Mouse (Mus musculus): ENCODE measurements at regions not wholly inside any gene's neighbourhood (a gene's known extent, or its start where the extent isn't known, plus 50 kb on each side); places are given as distances from the start of the nearest gene placed in this dataset.

DNA sequence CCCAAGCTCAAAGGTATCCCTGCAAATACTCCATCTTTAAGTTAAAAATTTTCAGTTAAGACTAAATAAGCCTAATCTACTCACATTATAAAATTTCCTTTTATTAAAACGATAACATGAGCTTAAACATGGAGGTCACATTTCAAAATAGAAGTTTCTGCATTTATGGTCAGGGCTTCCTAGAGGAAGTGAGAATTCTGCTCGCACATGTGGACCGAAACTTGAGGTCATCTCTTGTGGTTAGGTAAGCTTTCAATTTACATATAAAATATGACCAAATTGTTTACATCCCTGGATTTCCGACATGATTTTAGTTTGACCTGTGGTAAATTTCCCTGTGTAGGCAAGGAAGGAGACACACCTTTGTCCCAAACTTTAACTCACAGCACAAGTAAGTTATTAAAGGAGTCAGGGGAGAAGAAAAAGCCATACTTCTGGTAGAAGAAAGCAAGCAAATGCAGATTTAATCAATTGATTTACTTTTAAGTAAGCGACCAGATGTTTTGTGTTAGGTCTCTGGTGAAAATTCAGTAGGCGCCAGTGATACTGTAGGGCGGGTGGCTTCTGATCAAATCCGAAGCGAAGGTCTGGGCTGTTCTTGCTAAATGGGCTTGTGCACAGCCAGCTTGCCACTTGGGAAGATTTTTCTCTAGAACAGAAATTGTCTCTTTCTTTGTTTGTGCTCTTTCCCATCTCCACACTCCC lies 119.5 kb upstream of the Dkk2 start:
- Histone ChIP-seq H3K4me3 (ENCODE audit: low read depth, low read length) (no peak overlapping the region), H3K27me3 (ENCODE audit: control insufficient read depth, insufficient read depth, low read length) (no peaks in the 10 kb centered on the region), H3K36me3 (ENCODE audit: control insufficient read depth, insufficient read depth, low read length) (no peaks in the 10 kb centered on the region), H3K27ac (ENCODE audit: insufficient read depth, low read depth, low read length) (no peak overlapping the region), H3K4me1 (ENCODE audit: control insufficient read depth, insufficient read depth, insufficient read length, low read length) (no peaks in the 10 kb centered on the region)
- TF ChIP-seq POLR2A (IDR thresholded peaks at IDR 0.05; ENCODE audit: low read depth, low read length) = no peak
- no peak for TF ChIP-seq CTCF (IDR thresholded peaks at IDR 0.05; ENCODE audit: extremely low read depth, insufficient read length, insufficient replicate concordance, low read depth, low read length)
- WGBS = 82% methylated on average over 9 of the region's 9 CpGs

DNA sequence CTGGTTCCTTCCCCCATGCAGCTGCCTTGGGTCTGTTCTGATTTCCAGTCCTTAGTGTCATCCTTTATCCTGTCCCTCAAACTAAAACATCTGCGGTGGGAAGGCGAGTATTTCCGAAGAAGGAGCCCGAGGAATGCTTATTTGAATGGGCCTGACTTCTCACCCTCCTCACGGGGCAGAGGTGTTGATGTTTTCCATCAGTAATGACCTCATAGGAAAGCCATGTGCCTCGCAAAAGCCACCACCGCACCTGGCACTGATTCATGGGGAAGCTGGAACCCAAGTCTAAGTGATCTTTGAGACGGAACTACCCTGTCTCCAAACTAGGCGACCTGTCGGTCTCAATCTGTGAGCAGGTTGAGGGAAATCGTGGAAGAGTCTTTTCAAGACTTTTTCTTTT lies 117.8 kb upstream of the Dkk2 start:
- Histone ChIP-seq H3K4me3 (ENCODE audit: low read depth, low read length) (no peak overlapping the region), H3K4me1 (ENCODE audit: control insufficient read depth, insufficient read depth, insufficient read length, low read length) (no peaks in the 10 kb centered on the region), H3K27me3 (ENCODE audit: control insufficient read depth, insufficient read depth, low read length) (no peaks in the 10 kb centered on the region), H3K36me3 (ENCODE audit: control insufficient read depth, insufficient read depth, low read length) (no peaks in the 10 kb centered on the region), H3K27ac (ENCODE audit: insufficient read depth, low read depth, low read length) (no peak overlapping the region)
- WGBS = 76% methylated on average over 11 of the region's 11 CpGs
- no peak for TF ChIP-seq POLR2A (IDR thresholded peaks at IDR 0.05; ENCODE audit: low read depth, low read length)

DNA sequence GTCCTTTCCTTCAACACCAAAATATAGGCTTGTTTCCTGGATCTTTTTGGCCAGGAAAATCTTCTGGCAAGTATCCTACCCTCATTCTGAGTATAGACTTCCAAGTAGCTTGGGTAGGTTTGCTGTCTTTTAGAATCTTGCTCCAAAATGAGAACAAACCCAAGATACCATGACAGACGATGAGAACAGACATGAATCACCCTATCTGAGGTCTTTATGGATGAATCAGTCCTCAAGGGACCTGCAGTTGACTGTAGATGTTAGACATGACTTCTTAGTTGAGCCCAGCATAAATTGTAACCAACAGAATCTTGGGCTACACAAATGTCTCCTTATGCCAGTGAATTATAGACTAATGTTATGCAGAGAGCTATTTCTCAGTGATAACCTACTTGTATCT lies 114.3 kb upstream of the Dkk2 start:
- Histone ChIP-seq H3K4me1 (ENCODE audit: control insufficient read depth, insufficient read depth, insufficient read length, low read length) (no peaks in the 10 kb centered on the region), H3K27ac (ENCODE audit: insufficient read depth, low read depth, low read length) (no peak overlapping the region), H3K36me3 (ENCODE audit: control insufficient read depth, insufficient read depth, low read length) (no peaks in the 10 kb centered on the region), H3K27me3 (ENCODE audit: control insufficient read depth, insufficient read depth, low read length) (no peaks in the 10 kb centered on the region), H3K4me3 (ENCODE audit: low read depth, low read length) (no peak overlapping the region)
- no peak for TF ChIP-seq CTCF (IDR thresholded peaks at IDR 0.05; ENCODE audit: extremely low read depth, insufficient read length, insufficient replicate concordance, low read depth, low read length)
- TF ChIP-seq POLR2A (IDR thresholded peaks at IDR 0.05; ENCODE audit: low read depth, low read length) = no peak
- 78% methylated on average over 1 of the region's 1 CpGs for WGBS

DNA sequence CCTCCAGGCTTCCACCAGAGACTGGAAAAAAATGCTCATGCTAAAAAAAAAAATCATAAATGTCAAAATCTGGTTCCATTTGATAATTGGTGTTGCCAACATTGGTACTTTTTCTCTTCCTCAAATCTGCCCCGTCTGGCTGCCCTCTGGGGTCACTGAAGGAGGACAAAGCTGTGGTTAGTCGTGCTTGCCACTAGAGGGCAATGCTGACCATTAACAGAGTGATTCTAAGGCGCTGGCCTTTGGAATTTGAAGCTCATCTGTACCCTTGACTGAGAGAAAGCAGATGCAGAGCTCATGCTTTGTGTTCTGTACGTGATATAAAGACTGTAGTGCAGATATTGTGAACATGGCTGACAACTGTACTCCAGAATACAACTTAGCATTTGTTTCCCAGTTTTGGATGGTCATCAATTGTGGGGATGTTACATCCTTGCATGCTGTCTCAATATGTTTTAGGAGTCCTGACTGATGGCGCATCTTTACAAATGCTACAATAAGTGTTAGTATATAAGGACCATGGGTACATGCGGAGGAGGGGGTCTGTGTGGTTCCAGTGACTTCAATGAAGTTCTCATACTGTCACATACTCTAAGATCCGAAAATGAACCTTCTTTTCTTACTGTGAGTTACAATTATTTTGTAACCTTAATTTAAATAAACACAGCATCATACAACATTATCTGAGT lies 109.0 kb upstream of the Dkk2 start:
- no peaks in the 10 kb centered on the region for H3K36me3 ChIP-seq (ENCODE audit: control insufficient read depth, insufficient read depth, low read length)
- no peaks in the 10 kb centered on the region for H3K27me3 ChIP-seq (ENCODE audit: control insufficient read depth, insufficient read depth, low read length)
- WGBS = 40% methylated on average over 7 of the region's 7 CpGs
- H3K4me1 ChIP-seq (ENCODE audit: control insufficient read depth, insufficient read depth, insufficient read length, low read length) = no peaks in the 10 kb centered on the region
- H3K27ac ChIP-seq (ENCODE audit: insufficient read depth, low read depth, low read length) = no peak overlapping the region
- TF ChIP-seq CTCF (IDR thresholded peaks at IDR 0.05; ENCODE audit: extremely low read depth, insufficient read length, insufficient replicate concordance, low read depth, low read length) (peak; percentile 56; the same call in 1 of the 2 replicates), POLR2A (IDR thresholded peaks at IDR 0.05; ENCODE audit: low read depth, low read length) (no peak)
- H3K4me3 ChIP-seq (ENCODE audit: low read depth, low read length) = no peak overlapping the region

DNA sequence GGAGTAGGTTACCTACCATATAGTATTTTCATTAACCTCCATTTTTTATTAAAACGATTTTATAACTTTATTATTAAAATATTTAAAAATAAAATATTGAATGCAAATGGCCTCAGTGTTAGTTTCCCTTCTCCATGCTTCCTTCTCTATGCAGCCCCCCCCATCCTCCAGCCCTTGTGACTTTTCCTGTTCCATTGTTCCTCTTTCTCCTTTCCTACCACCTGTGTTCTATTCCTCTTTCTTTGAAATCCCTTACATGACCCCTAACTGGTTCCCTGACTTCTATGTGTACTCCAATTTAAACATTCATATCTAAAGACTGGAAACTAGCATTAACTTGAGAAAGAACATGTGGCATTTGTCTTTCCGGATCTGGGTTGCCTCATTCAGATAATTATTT lies 101.8 kb upstream of the Dkk2 start:
- no peak for TF ChIP-seq POLR2A (IDR thresholded peaks at IDR 0.05; ENCODE audit: low read depth, low read length)
- no peak for TF ChIP-seq CTCF (IDR thresholded peaks at IDR 0.05; ENCODE audit: extremely low read depth, insufficient read length, insufficient replicate concordance, low read depth, low read length)
- 77% methylated on average over 2 of the region's 2 CpGs for WGBS
- no peaks in the 10 kb centered on the region for H3K27me3 ChIP-seq (ENCODE audit: control insufficient read depth, insufficient read depth, low read length)

DNA sequence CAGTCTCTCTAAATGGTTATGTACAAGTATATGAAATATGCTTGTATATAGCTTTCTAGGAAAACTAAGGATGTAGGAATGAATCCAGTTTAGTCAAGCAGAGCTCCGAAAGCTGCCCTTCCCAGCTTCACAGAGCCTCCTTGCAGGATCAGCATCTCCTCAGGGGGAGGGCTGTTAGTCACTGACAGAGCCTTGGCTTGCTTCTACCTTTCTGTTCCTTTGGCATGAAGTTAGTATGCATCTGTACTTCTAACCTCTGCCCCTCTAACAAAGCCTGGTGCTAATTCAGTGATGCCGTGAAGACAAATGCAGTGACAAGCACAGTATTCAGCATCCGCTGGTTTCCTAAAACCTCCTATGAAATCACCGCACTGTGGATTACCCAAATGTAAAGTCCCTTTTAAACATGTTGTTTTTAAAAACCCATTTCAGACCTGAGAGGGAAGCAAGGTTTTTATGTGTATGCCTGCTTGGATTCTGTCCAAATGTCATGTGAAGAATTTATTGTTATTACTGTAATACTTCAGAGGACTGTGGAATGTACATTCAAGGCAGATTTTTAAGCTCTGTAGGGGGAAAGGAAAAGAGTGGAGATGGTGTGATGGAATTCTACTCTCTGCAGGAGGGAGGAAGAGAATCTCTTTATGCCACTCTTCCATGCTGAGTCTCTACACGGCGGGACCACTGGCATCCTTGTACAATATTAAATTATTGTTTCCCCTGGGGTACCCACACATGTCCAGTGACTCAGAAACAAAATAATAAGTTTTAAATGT lies 86.1 kb upstream of the Dkk2 start:
- Histone ChIP-seq H3K27me3 (ENCODE audit: control insufficient read depth, insufficient read depth, low read length) (no peaks in the 10 kb centered on the region), H3K4me3 (ENCODE audit: low read depth, low read length) (no peak overlapping the region), H3K36me3 (ENCODE audit: control insufficient read depth, insufficient read depth, low read length) (no peaks in the 10 kb centered on the region), H3K4me1 (ENCODE audit: control insufficient read depth, insufficient read depth, insufficient read length, low read length) (no peaks in the 10 kb centered on the region), H3K27ac (ENCODE audit: insufficient read depth, low read depth, low read length) (no peak overlapping the region)
- TF ChIP-seq CTCF (IDR thresholded peaks at IDR 0.05; ENCODE audit: extremely low read depth, insufficient read length, insufficient replicate concordance, low read depth, low read length) (no peak), POLR2A (IDR thresholded peaks at IDR 0.05; ENCODE audit: low read depth, low read length) (no peak)
- WGBS = 79% methylated on average over 6 of the region's 6 CpGs

More for the DNA sequence above, 101.8 kb upstream of the Dkk2 start:
- Histone ChIP-seq H3K4me1 (ENCODE audit: control insufficient read depth, insufficient read depth, insufficient read length, low read length) (no peaks in the 10 kb centered on the region), H3K4me3 (ENCODE audit: low read depth, low read length) (no peak overlapping the region), H3K36me3 (ENCODE audit: control insufficient read depth, insufficient read depth, low read length) (no peaks in the 10 kb centered on the region), H3K27ac (ENCODE audit: insufficient read depth, low read depth, low read length) (no peak overlapping the region)

DNA sequence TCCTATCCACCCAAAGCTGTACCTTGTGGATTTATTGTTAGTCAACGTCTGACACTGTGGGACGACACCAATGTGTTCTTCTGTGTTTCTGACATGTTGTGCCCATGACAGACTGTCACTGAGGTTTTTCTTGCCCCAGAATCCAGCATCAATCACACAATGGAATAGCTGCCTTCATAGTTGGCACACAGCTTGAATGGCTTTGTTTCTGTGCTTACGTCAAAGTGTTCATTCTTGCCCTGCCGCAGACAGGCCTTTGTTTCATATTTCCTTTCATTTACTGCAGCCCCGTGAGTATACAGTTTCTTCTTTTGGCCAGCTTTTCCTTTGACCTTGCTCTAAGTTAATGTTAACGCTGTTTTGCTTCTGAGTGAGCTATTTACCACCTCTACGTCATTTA lies 78.9 kb upstream of the Dkk2 start:
- Histone ChIP-seq H3K4me3 (ENCODE audit: low read depth, low read length) (no peak overlapping the region), H3K27me3 (ENCODE audit: control insufficient read depth, insufficient read depth, low read length) (no peaks in the 10 kb centered on the region), H3K4me1 (ENCODE audit: control insufficient read depth, insufficient read depth, insufficient read length, low read length) (no peaks in the 10 kb centered on the region), H3K27ac (ENCODE audit: insufficient read depth, low read depth, low read length) (no peak overlapping the region), H3K36me3 (ENCODE audit: control insufficient read depth, insufficient read depth, low read length) (no peaks in the 10 kb centered on the region)
- TF ChIP-seq POLR2A (IDR thresholded peaks at IDR 0.05; ENCODE audit: low read depth, low read length) = no peak
- WGBS = 82% methylated on average over 7 of the region's 7 CpGs
